Mouse (Mus musculus) lung, postnatal 0 days (tissue): Measurements from ENCODE around the gene Fnd3c2. TPM values are rescaled to one million over a fixed set of nuclear protein-coding genes. Genes with fewer than 3 reads are reported as not detected.

Source experiments
- ATAC-seq: fragments of 200-750 bp; cut with Nextera tagmentation; 2 replicates; pipeline ENCODE4 v1.8.0; 2017; ENCODE audit warnings: moderate library complexity
- DNase-seq: peaks from one replicate; pipeline ENCODE4 v3.0.0-alpha.2; 2016; ENCODE audit warnings: low spot score
- H3K27ac ChIP-seq: fragments of 300-500 bp; sonication (generic); 2 replicates; pipeline ENCODE4 v1.5.1; 2014; ENCODE audit warnings: antibody characterized with exemption, mild to moderate bottlenecking, low read length, mixed read lengths
- H3K27me3 ChIP-seq: fragments of 300-500 bp; sonication (generic); replicated peaks from 2 replicates; pipeline ENCODE4 v1.6.1; 2014; ENCODE audit warnings: low read length, mixed read lengths; ENCODE audit not compliant: insufficient read depth
- H3K36me3 ChIP-seq: fragments of 300-500 bp; sonication (generic); 2 replicates; pipeline ENCODE4 v1.6.1; 2014; ENCODE audit warnings: low read length, mixed read lengths; ENCODE audit not compliant: insufficient read depth
- H3K4me1 ChIP-seq: fragments of 300-500 bp; sonication (generic); 2 replicates; pipeline ENCODE4 v1.6.1; 2014; ENCODE audit warnings: antibody characterized with exemption, low read depth, low read length, mixed read lengths; ENCODE audit not compliant: insufficient read depth
- H3K4me2 ChIP-seq: fragments of 300-500 bp; sonication (generic); replicated peaks from 2 replicates; pipeline ENCODE4 v1.6.1; 2014; ENCODE audit warnings: low read depth, mild to moderate bottlenecking, low read length, moderate library complexity, mixed read lengths
- H3K4me3 ChIP-seq: fragments of 300-500 bp; sonication (generic); 2 replicates; pipeline ENCODE4 v1.5.1; 2014; ENCODE audit warnings: low read depth, low read length
- H3K9ac ChIP-seq: fragments of 300-500 bp; sonication (generic); replicated peaks from 2 replicates; pipeline ENCODE4 v1.6.1; 2014; ENCODE audit warnings: low read depth, mild to moderate bottlenecking
- H3K9me3 ChIP-seq: fragments of 300-500 bp; sonication (generic); 2 replicates; pipeline ENCODE4 v1.6.1; 2016; ENCODE audit warnings: low read length, mixed read lengths
- CTCF ChIP-seq: IDR thresholded peaks from 2 replicates; pipeline ENCODE4 v1.5.1; 2016; ENCODE audit warnings: antibody characterized with exemption, mild to moderate bottlenecking
- EP300 ChIP-seq: IDR thresholded peaks from 2 replicates; pipeline ENCODE4 v1.6.1; 2016; ENCODE audit warnings: antibody characterized with exemption, mild to moderate bottlenecking, control low read depth
- WGBS: fragments of 180-500 bp; shearing (Covaris S2); extraction: QIAGEN DNeasy Blood & Tissue Kit; methylation state at CpG from one replicate; pipeline ENCODE4 v1.1.7; 2014; 5-methylcytosine and 5-hydroxymethylcytosine counted together
- polyA plus RNA-seq: library from polyadenylated mRNA; unstranded; fragments of >200 nt; fragmentation: Nextera tagmentation; extraction: Ambion mirVana; gene quantifications from 2 replicates; pipeline ENCODE4 v1.2.1, GENCODE M21; 2015

The Fnd3c2 gene
- polyA plus RNA-seq: not detected in 2 replicates

DNA sequence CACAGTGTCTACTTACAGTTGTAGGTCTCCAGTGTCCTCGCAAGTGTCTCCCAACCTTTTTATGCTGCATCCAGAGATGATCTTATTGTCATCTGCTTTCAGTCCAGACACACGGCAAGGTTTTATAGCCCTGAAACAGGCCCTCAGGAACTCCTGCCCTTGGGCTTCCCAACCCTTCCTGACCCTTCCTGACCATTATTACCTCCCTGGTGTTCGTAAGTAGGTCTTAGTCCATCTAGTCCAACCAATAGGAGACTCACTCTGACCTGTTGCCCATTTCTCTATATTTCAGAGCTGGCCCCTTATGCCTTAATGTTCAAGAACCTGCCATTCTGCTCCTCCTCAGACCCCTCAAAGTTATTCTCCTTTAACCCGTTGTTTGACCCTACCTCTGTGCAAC, at the start of gene Fnd3c2:
Fnd3c2 (minus strand) TSS at position 101 of the 400 bp plus-strand sequence.
- 87% methylated on average over 4 of the region's 4 CpGs for WGBS
- no peak for TF ChIP-seq EP300
- no peak for TF ChIP-seq CTCF
- ATAC-seq: no peak
- no peak for DNase-seq
- no peaks in the 10 kb centered on the region for H3K9me3 ChIP-seq
- no peak within 1 kb of the TSS for H3K27ac ChIP-seq
- no peaks in the 10 kb centered on the region for H3K36me3 ChIP-seq
- H3K4me2 ChIP-seq: no peak within 1 kb of the TSS
- H3K9ac ChIP-seq: no peak within 1 kb of the TSS
- no peak within 1 kb of the TSS for H3K4me3 ChIP-seq
- no peaks in the 10 kb centered on the region for H3K27me3 ChIP-seq
- H3K4me1 ChIP-seq: no peaks in the 10 kb centered on the region

DNA sequence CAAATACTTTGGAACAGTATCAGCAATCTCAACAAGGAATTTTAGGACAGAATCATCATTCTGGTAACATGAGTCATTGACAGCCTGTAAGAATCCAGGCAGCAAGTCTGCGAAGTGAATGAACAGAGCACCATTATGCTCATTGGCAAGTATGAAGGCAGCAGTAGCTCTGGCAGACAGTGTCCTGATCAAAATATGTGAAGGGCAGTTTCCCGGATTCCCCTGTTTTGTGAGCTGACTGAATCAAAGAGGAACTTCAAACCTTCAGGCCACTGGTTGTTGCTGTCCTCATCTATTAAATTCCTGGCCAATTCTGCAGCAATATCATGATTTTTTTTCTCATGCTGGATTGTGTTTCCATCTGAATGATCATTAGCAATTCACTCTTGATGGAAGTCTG, 29.3 kb upstream of the Fnd3c2 start:
- 85% methylated on average over 2 of the region's 2 CpGs for WGBS
- no peaks in the 10 kb centered on the region for H3K36me3 ChIP-seq

DNA sequence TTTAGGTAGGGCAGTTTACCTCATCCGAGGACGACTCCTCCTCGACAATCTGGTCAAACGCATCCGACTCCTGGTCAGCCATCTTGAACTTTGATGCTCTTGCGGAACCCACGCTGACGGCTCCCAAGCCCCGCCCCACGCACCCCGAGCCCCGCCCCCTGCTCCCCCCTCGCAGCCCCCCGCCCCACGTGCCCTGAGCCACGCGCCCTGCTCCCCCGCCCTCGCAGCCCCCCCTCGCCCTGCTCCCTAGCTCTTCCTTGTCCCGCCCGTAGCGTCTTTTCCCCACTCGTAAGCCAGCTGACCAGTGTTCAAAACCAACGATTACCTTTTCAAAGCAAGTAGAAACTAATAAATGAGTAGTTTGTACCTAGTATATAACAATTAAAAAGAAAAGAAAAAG, 34.1 kb downstream of the Fnd3c2 start, which contains the start of gene Taf9b:
Taf9b (minus strand) TSS at position 101 of the 400 bp plus-strand sequence.
- Histone ChIP-seq H3K36me3 (no peaks in the 10 kb centered on the region), H3K9ac (no peak within 1 kb of the TSS), H3K27ac (no peak within 1 kb of the TSS), H3K4me3 (peak within 1 kb of the TSS; percentile 55; the same call in 1 of the 2 replicates), H3K4me1 (no peaks in the 10 kb centered on the region), H3K9me3 (no peaks in the 10 kb centered on the region), H3K27me3 (no peaks in the 10 kb centered on the region), H3K4me2 (peak within 1 kb of the TSS; percentile 61)
- no peak for TF ChIP-seq EP300
- no peak for TF ChIP-seq CTCF
- DNase-seq: no peak
- ATAC-seq: no peak
- 90% methylated on average over 24 of the region's 25 CpGs for WGBS

More for the DNA sequence above, 29.3 kb upstream of the Fnd3c2 start:
- Histone ChIP-seq H3K4me1 (no peaks in the 10 kb centered on the region), H3K27ac (no peak overlapping the region), H3K9me3 (no peaks in the 10 kb centered on the region), H3K27me3 (no peaks in the 10 kb centered on the region), H3K4me2 (no peak overlapping the region), H3K9ac (no peak overlapping the region), H3K4me3 (no peak overlapping the region)
- TF ChIP-seq EP300 (no peak), CTCF (no peak)
- no peak for ATAC-seq
- DNase-seq: no peak

DNA sequence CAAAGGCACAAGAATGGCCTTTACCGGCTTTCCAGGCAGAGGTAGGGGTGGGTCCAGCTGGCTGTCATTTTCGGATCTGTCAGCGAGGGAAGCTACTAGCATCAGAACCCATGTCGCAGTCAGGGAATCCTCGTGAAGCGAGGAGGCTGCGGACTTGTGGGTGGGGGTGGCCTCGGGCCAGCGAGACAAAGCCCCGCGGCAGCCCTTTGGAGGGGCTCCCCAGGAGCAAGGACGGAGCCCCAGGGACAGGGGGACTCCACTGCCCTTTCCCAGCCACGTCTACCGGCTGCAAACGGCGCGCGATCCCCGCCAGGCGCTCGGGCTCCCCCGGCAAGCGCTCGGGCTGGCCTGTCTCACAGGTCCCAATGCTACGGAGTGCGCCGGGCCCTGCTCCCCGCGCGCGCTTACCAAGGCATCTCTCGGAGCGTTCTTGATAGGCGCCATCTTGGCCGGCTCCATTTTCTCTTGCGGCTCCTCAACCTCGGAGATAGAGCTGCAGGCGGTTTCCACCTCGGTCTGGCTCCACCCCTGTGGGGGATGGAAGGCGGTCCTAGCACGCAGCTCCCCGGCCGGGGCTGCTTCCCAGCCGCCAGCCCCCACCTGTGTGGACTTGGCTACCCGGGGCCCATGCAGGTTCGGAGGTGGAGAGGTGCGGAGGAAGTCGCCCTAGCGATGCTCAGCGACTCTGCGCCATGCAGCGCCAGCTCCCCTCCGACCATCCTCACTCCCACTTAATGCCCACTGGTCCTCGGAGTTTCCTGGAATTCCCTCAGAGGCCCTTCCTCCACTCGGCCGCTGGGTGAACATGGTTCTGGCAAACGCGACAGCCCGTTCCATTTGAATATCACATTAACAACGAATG, 35.8 kb downstream of the Fnd3c2 start:
- Histone ChIP-seq H3K4me3 (peak overlapping the region; percentile 55), H3K27me3 (no peaks in the 10 kb centered on the region), H3K27ac (peak overlapping the region; percentile 60), H3K9ac (peak overlapping the region; percentile 58), H3K4me1 (no peaks in the 10 kb centered on the region), H3K9me3 (no peaks in the 10 kb centered on the region), H3K4me2 (peak overlapping the region; percentile 61), H3K36me3 (no peaks in the 10 kb centered on the region)
- DNase-seq (peak; percentile 79), ATAC-seq (peak; percentile 97)
- 19% methylated on average over 46 of the region's 60 CpGs for WGBS
- TF ChIP-seq EP300 (no peak), CTCF (peak; percentile 36)

DNA sequence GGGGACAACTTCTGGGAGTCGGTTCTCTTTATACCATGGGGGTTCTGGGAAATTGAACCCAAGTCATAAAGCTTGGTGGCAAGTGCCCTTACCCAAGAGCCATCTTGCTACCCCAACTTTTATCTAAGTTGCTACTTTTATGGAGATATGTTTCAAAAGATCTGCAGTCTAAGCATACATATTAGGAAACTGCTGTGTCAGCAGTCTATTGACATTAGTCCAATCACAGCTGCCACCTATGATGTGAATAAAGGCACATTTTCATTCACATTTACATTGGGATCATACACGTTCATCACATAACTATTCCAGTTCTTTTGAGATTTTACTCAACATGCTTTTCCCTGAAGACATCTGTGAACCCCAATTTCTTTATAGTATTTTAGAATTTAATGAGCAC, 46.1 kb downstream of the Fnd3c2 start:
- H3K9ac ChIP-seq: no peak overlapping the region
- H3K36me3 ChIP-seq: no peaks in the 10 kb centered on the region
- no peaks in the 10 kb centered on the region for H3K9me3 ChIP-seq
- no peak overlapping the region for H3K27ac ChIP-seq
- DNase-seq: no peak
- TF ChIP-seq CTCF (no peak), EP300 (no peak)
- H3K4me2 ChIP-seq: no peak overlapping the region
- 89% methylated on average over 2 of the region's 2 CpGs for WGBS
- no peak for ATAC-seq
- no peaks in the 10 kb centered on the region for H3K4me1 ChIP-seq
- H3K27me3 ChIP-seq: no peaks in the 10 kb centered on the region
- H3K4me3 ChIP-seq: no peak overlapping the region

DNA sequence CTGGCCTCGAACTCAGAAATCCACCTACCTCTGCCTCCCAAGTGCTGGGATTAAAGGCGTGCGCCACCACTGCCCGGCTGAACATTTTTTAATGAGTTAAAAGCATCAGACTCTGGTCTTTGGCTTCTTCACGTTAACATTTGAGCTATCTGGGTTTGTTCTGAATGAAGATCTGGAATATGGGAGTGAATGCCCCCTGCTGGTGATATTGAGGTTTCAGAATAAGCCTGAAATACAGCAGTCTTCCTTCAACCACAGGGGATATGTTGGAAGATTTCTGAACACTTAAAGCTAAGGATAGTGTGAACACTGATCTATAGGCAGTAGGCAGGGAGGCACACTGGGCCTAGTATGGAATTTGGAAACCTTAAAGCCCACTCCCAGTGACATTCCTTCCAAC, 56.3 kb downstream of the Fnd3c2 start:
- no peak overlapping the region for H3K27ac ChIP-seq
- H3K4me3 ChIP-seq: no peak overlapping the region
- peaks cover 5% of the 10 kb centered on the region; the same call in 1 of the 2 replicates for H3K36me3 ChIP-seq
- H3K4me2 ChIP-seq: no peak overlapping the region
- no peak for DNase-seq
- no peaks in the 10 kb centered on the region for H3K4me1 ChIP-seq
- ATAC-seq: no peak
- no peak overlapping the region for H3K9ac ChIP-seq
- H3K9me3 ChIP-seq: no peaks in the 10 kb centered on the region
- 86% methylated on average over 5 of the region's 5 CpGs for WGBS
- no peaks in the 10 kb centered on the region for H3K27me3 ChIP-seq
- TF ChIP-seq CTCF (peak; percentile 45), EP300 (no peak)
